Mouse (Mus musculus) lung, postnatal 0 days (tissue): ENCODE results near the gene Apex2.

ENCODE experiments used
- CTCF ChIP-seq: IDR thresholded peaks from 2 replicates; pipeline ENCODE4 v1.5.1; 2016; ENCODE audit warnings: antibody characterized with exemption, mild to moderate bottlenecking
- EP300 ChIP-seq: IDR thresholded peaks from 2 replicates; pipeline ENCODE4 v1.6.1; 2016; ENCODE audit warnings: antibody characterized with exemption, mild to moderate bottlenecking, control low read depth

GRCm38 (mm10) chrX:150581921-150582320 is 7.7 kb downstream of the Apex2 start:
- no peak for TF ChIP-seq CTCF
- no peak for TF ChIP-seq EP300
